Mouse (Mus musculus): ENCODE measurements around the gene Cep63.

DNA sequence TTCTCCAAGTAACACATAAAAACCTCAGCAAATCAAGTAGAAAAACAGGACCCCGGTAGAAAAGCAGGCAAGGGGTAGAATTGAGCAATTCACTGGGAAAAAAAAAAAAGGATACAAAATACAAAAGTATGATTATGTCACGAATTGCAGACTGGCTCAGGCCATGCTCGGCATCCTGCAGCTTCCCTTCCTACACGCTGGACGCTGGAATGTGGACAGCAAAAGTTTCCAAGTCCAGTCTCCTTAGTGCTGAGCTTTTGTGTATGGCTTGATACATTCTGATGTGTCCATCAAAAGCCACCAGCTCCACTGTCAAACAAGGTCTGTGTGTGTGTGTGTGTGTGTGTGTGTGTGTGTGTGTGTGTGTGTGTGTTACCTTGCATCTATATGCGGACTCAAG, 15.2 kb upstream of the Cep63 start:
- TF ChIP-seq CTCF (IDR thresholded peaks at IDR 0.05; ENCODE audit: low read depth) (no peak), EP300 (IDR thresholded peaks at IDR 0.05; ENCODE audit: low read depth) (no peak)

Data from liver, postnatal 0 days (tissue).